Comparison of ENCODE assay signal across 21 mouse cellular contexts in genomic region chr6:58101605-58102004, GRCm38 (mm10).
DNase-seq lines count a peak whose midpoint lies in the region; ATAC-seq and TF ChIP-seq lines count a peak whose summit lies in the region.
"Had no signal": no experiment of that assay in that cellular context is flagged by ENCODE, and none has a peak within 500 bp of the region (broad histone marks: within the 10 kb centered on the region; RNA-seq: fewer than 3 reads in every experiment).

No protein-coding gene starts in this region.

- no peak overlapping the region for H3K27ac ChIP-seq in hindbrain, postnatal 0 days
- no peak overlapping the region for H3K27ac ChIP-seq in hindbrain, embryonic 14.5 days
- no peak overlapping the region for H3K27ac ChIP-seq in stomach, postnatal 0 days (replicated peaks)
- H3K27ac ChIP-seq: embryonic facial prominence, embryonic 15.5 days; hindbrain, embryonic 12.5 days; liver, embryonic 15.5 days had no signal

- H3K36me3 ChIP-seq in hindbrain, postnatal 0 days (ENCODE audit: insufficient read depth, low read length): no peaks in the 10 kb centered on the region
- no peaks in the 10 kb centered on the region for H3K36me3 ChIP-seq in hindbrain, embryonic 14.5 days (replicated peaks; ENCODE audit: control insufficient read depth, insufficient read depth)
- H3K36me3 ChIP-seq in stomach, postnatal 0 days (ENCODE audit: control insufficient read depth, insufficient read depth, low read length): no peaks in the 10 kb centered on the region
- H3K36me3 ChIP-seq: embryonic facial prominence, embryonic 15.5 days; G1E; hindbrain, embryonic 12.5 days; liver, embryonic 15.5 days had no signal

- WGBS in hindbrain, postnatal 0 days: 48% methylated on average over 1 of the region's 1 CpGs
- 40% methylated on average over 1 of the region's 1 CpGs for WGBS in hindbrain, embryonic 14.5 days
- WGBS in stomach, postnatal 0 days: 27% methylated on average over 1 of the region's 1 CpGs

- no peak for ATAC-seq in hindbrain, postnatal 0 days
- ATAC-seq in hindbrain, embryonic 14.5 days (ENCODE audit: low FRiP score): no peak
- ATAC-seq in stomach, postnatal 0 days (ENCODE audit: low FRiP score, low TSS enrichment): no peak
- ATAC-seq: forebrain, embryonic 16.5 days had no signal

- no peaks in the 10 kb centered on the region for H3K27me3 ChIP-seq in hindbrain, postnatal 0 days (ENCODE audit: insufficient read depth, low read length)
- H3K27me3 ChIP-seq in hindbrain, embryonic 14.5 days (ENCODE audit: control insufficient read depth, insufficient read depth, low read length): no peaks in the 10 kb centered on the region
- no peaks in the 10 kb centered on the region for H3K27me3 ChIP-seq in stomach, postnatal 0 days (ENCODE audit: control insufficient read depth, insufficient read depth, low read length)
- H3K27me3 ChIP-seq: embryonic facial prominence, embryonic 15.5 days; hindbrain, embryonic 12.5 days; liver, embryonic 15.5 days had no signal

- TF ChIP-seq CTCF in hindbrain, postnatal 0 days (IDR thresholded peaks at IDR 0.05; ENCODE audit: low read depth): peak; percentile 16; the same call in 1 of the 2 replicates
- peak; percentile 34; the same call in 1 of the 2 replicates for TF ChIP-seq CTCF in stomach, postnatal 0 days (IDR thresholded peaks at IDR 0.05; ENCODE audit: low read depth)

- no peak overlapping the region for H3K4me2 ChIP-seq in hindbrain, postnatal 0 days (ENCODE audit: low read depth, low read length)
- no peak overlapping the region for H3K4me2 ChIP-seq in hindbrain, embryonic 14.5 days (replicated peaks)
- no peak overlapping the region for H3K4me2 ChIP-seq in stomach, postnatal 0 days (replicated peaks; ENCODE audit: low read depth)
- H3K4me2 ChIP-seq: embryonic facial prominence, embryonic 15.5 days; heart, embryonic 11.5 days; hindbrain, embryonic 12.5 days; liver, embryonic 15.5 days had no signal

- no peak for TF ChIP-seq EP300 in stomach, postnatal 0 days (optimal IDR thresholded peaks at IDR 0.05)

- H3K4me3 ChIP-seq in hindbrain, postnatal 0 days (ENCODE audit: low read length): no peak overlapping the region
- H3K4me3 ChIP-seq in hindbrain, embryonic 14.5 days (replicated peaks; ENCODE audit: low read length): no peak overlapping the region
- no peak overlapping the region for H3K4me3 ChIP-seq in stomach, postnatal 0 days (ENCODE audit: low read depth, low read length)
- H3K4me3 ChIP-seq: embryonic facial prominence, embryonic 15.5 days; hindbrain, embryonic 12.5 days; liver, embryonic 15.5 days had no signal

- no peaks in the 10 kb centered on the region for H3K4me1 ChIP-seq in hindbrain, postnatal 0 days (ENCODE audit: insufficient read depth, low read length)
- H3K4me1 ChIP-seq in hindbrain, embryonic 14.5 days (replicated peaks; ENCODE audit: control insufficient read depth, insufficient read depth, low read length): no peaks in the 10 kb centered on the region
- no peaks in the 10 kb centered on the region for H3K4me1 ChIP-seq in stomach, postnatal 0 days (replicated peaks; ENCODE audit: control insufficient read depth, insufficient read depth)
- H3K4me1 ChIP-seq: embryonic facial prominence, embryonic 15.5 days; hindbrain, embryonic 12.5 days; liver, embryonic 15.5 days had no signal

- H3K9ac ChIP-seq in hindbrain, postnatal 0 days (replicated peaks; ENCODE audit: low read length): no peak overlapping the region
- no peak overlapping the region for H3K9ac ChIP-seq in hindbrain, embryonic 14.5 days
- H3K9ac ChIP-seq in stomach, postnatal 0 days (ENCODE audit: low read length): no peak overlapping the region
- H3K9ac ChIP-seq: embryonic facial prominence, embryonic 15.5 days; hindbrain, embryonic 12.5 days; liver, embryonic 15.5 days had no signal

- no peaks in the 10 kb centered on the region for H3K9me3 ChIP-seq in hindbrain, postnatal 0 days (ENCODE audit: low read length)
- no peaks in the 10 kb centered on the region for H3K9me3 ChIP-seq in hindbrain, embryonic 14.5 days (ENCODE audit: control insufficient read depth, low read length)
- no peaks in the 10 kb centered on the region for H3K9me3 ChIP-seq in stomach, postnatal 0 days (ENCODE audit: control insufficient read depth, low read length)
- H3K9me3 ChIP-seq: embryonic facial prominence, embryonic 15.5 days; G1E; hindbrain, embryonic 12.5 days; liver, embryonic 15.5 days had no signal

- no peak for DNase-seq in hindbrain, postnatal 0 days (ENCODE audit: low spot score)
- DNase-seq in hindbrain, embryonic 14.5 days (ENCODE audit: low spot score): no peak
- peak; percentile 6 for DNase-seq in retina, postnatal 1 day
- DNase-seq in retina, embryonic 14.5 days (ENCODE audit: low spot score): no peak
- peak; percentile 64 for DNase-seq in ZHBTc4 (ENCODE audit: low read depth, low spot score)
- DNase-seq in stomach, postnatal 0 days (ENCODE audit: low spot score): no peak
- no peak for DNase-seq in ovary, postnatal 10 days (ENCODE audit: low spot score)
- no peak for DNase-seq in gastrocnemius, postnatal 10 days
- DNase-seq: cerebellum, adult 8-10 months; embryo, embryonic 11 days; gastrocnemius, postnatal 14 days; heart, postnatal 14 days; lung, postnatal 10 days; right cerebral cortex, adult 18-20 months; thymus, postnatal 14 days had no signal

Comparison
In these comparisons a context has a peak if more than half of its experiments do, and no peak if none do; other contexts are left out.
1. DNase-seq: peak in retina, postnatal 1 day (single experiment) and ZHBTc4 (single experiment); none in hindbrain, postnatal 0 days (single experiment), hindbrain, embryonic 14.5 days (single experiment), retina, embryonic 14.5 days (single experiment), stomach, postnatal 0 days (single experiment), ovary, postnatal 10 days (single experiment) and gastrocnemius, postnatal 10 days (single experiment).